Mouse (Mus musculus) heart, embryonic 11.5 days (tissue): ENCODE data around the gene Ntn1. TPM values are rescaled to one million over a fixed set of nuclear protein-coding genes. Genes with fewer than 3 reads are reported as not detected.

Experiments used
- ATAC-seq: fragments of 200-750 bp; cut with Nextera tagmentation; replicated peaks from 2 replicates; pipeline ENCODE4 v1.8.0; 2017; ENCODE audit warnings: moderate library complexity; ENCODE audit not compliant: insufficient number of reproducible peaks, low FRiP score, low TSS enrichment
- H3K27ac ChIP-seq: fragments of 300-500 bp; sonication (generic); 2 replicates; pipeline ENCODE4 v1.5.1; 2014; ENCODE audit warnings: mild to moderate bottlenecking, low read depth, low read length
- H3K27me3 ChIP-seq: fragments of 300-500 bp; sonication (generic); 2 replicates; pipeline ENCODE4 v1.6.1; 2014; ENCODE audit warnings: mild to moderate bottlenecking, low read length, mixed read lengths; ENCODE audit not compliant: control insufficient read depth, insufficient read depth
- H3K36me3 ChIP-seq: fragments of 300-500 bp; sonication (generic); 2 replicates; pipeline ENCODE4 v1.6.1; 2014; ENCODE audit warnings: mild to moderate bottlenecking, low read length, moderate library complexity, mixed read lengths; ENCODE audit not compliant: control insufficient read depth, insufficient read depth
- H3K4me1 ChIP-seq: fragments of 300-500 bp; sonication (generic); 2 replicates; pipeline ENCODE4 v1.6.1; 2014; ENCODE audit warnings: low read length; ENCODE audit not compliant: control insufficient read depth, insufficient read depth
- H3K4me2 ChIP-seq: fragments of 300-500 bp; sonication (generic); 2 replicates; pipeline ENCODE4 v1.6.1; 2014; ENCODE audit warnings: mild to moderate bottlenecking, moderate library complexity
- H3K4me3 ChIP-seq: fragments of 300-500 bp; sonication (generic); 2 replicates; pipeline ENCODE4 v1.5.1; 2014; ENCODE audit warnings: low read depth, low read length
- H3K9ac ChIP-seq: fragments of 300-500 bp; sonication (generic); 2 replicates; pipeline ENCODE4 v1.6.1; 2014; ENCODE audit warnings: mild to moderate bottlenecking, low read depth, low read length, moderate library complexity
- H3K9me3 ChIP-seq: fragments of 300-500 bp; sonication (generic); replicated peaks from 2 replicates; pipeline ENCODE4 v1.6.1; 2016; ENCODE audit warnings: low read length; ENCODE audit not compliant: control insufficient read depth
- WGBS: fragments of 180-500 bp; shearing (Covaris S2); extraction: QIAGEN DNeasy Blood & Tissue Kit; methylation state at CpG from one replicate; pipeline ENCODE4 v1.1.7; 2014; ENCODE audit not compliant: insufficient replicate concordance; 5-methylcytosine and 5-hydroxymethylcytosine counted together
- polyA plus RNA-seq: library from polyadenylated mRNA; unstranded; fragments of >200 nt; fragmentation: Nextera tagmentation; extraction: Ambion mirVana; gene quantifications from 2 replicates; pipeline ENCODE4 v1.2.1, GENCODE M21; 2014

The Ntn1 gene
- polyA plus RNA-seq, 1 experiment from 2014 or later, result 6.8 TPM

- H3K4me1 ChIP-seq, result peaks cover 10% of the 10 kb centered on the region
- no peaks in the 10 kb centered on the region for H3K27me3 ChIP-seq
- WGBS, result 77% methylated on average over 3 of the region's 3 CpGs
- no peak overlapping the region for H3K9ac ChIP-seq
- H3K9me3 ChIP-seq, result no peaks in the 10 kb centered on the region
- no peak overlapping the region for H3K4me3 ChIP-seq
- no peak for ATAC-seq
- H3K36me3 ChIP-seq, result no peaks in the 10 kb centered on the region
- no peak overlapping the region for H3K4me2 ChIP-seq
- H3K27ac ChIP-seq, result no peak overlapping the region
Measured at GRCm38 (mm10) chr11:68354848-68355247, 45.8 kb downstream of the Ntn1 start.

GRCm38 (mm10) chr11:68352236-68352635 lies 48.4 kb downstream of the Ntn1 start:
- WGBS, result 28% methylated on average over 6 of the region's 6 CpGs
- ATAC-seq, result no peak
- no peak overlapping the region for H3K27ac ChIP-seq

GRCm38 (mm10) chr11:68348851-68349250 lies 51.8 kb downstream of the Ntn1 start:
- H3K4me3 ChIP-seq, result no peak overlapping the region
- H3K9ac ChIP-seq, result no peak overlapping the region
- H3K27me3 ChIP-seq, result no peaks in the 10 kb centered on the region
- no peaks in the 10 kb centered on the region for H3K36me3 ChIP-seq
- no peak for ATAC-seq
- no peaks in the 10 kb centered on the region for H3K9me3 ChIP-seq
- 82% methylated on average over 12 of the region's 12 CpGs for whole genome bisulfite sequencing
- H3K27ac ChIP-seq, result no peak overlapping the region
- peaks cover 15% of the 10 kb centered on the region for H3K4me1 ChIP-seq
- H3K4me2 ChIP-seq, result no peak overlapping the region

More at GRCm38 (mm10) chr11:68352236-68352635, 48.4 kb downstream of the Ntn1 start:
- Histone ChIP-seq H3K27me3 (no peaks in the 10 kb centered on the region), H3K9ac (no peak overlapping the region), H3K9me3 (no peaks in the 10 kb centered on the region), H3K4me1 (peaks cover 10% of the 10 kb centered on the region), H3K4me3 (no peak overlapping the region), H3K4me2 (no peak overlapping the region), H3K36me3 (no peaks in the 10 kb centered on the region)

- Histone ChIP-seq H3K4me1 (peaks cover 15% of the 10 kb centered on the region), H3K9ac (no peak overlapping the region), H3K27me3 (no peaks in the 10 kb centered on the region), H3K27ac (no peak overlapping the region), H3K4me3 (no peak overlapping the region), H3K36me3 (no peaks in the 10 kb centered on the region), H3K9me3 (no peaks in the 10 kb centered on the region), H3K4me2 (no peak overlapping the region)
- WGBS, result 37% methylated on average over 6 of the region's 6 CpGs
- ATAC-seq, result no peak
Measured at GRCm38 (mm10) chr11:68348083-68348482, 52.5 kb downstream of the Ntn1 start.

- Histone ChIP-seq H3K27ac (no peak overlapping the region), H3K4me3 (no peak overlapping the region), H3K27me3 (no peaks in the 10 kb centered on the region), H3K4me2 (no peak overlapping the region), H3K4me1 (peaks cover 14% of the 10 kb centered on the region), H3K36me3 (no peaks in the 10 kb centered on the region), H3K9me3 (no peaks in the 10 kb centered on the region), H3K9ac (no peak overlapping the region)
- no peak for ATAC-seq
- WGBS, result 69% methylated on average over 5 of the region's 5 CpGs
Measured at GRCm38 (mm10) chr11:68347508-68347907, 53.1 kb downstream of the Ntn1 start.

GRCm38 (mm10) chr11:68346099-68346498 lies 54.5 kb downstream of the Ntn1 start:
- Histone ChIP-seq H3K9ac (no peak overlapping the region), H3K36me3 (no peaks in the 10 kb centered on the region), H3K4me2 (no peak overlapping the region), H3K27ac (no peak overlapping the region), H3K27me3 (no peaks in the 10 kb centered on the region), H3K9me3 (no peaks in the 10 kb centered on the region), H3K4me1 (0 out of 2 replicates have a peak, but pooled peaks cover 10% of the 10 kb centered on the region), H3K4me3 (no peak overlapping the region)
- 76% methylated on average over 5 of the region's 5 CpGs for WGBS
- ATAC-seq, result no peak

- Histone ChIP-seq H3K4me3 (no peak overlapping the region), H3K36me3 (no peaks in the 10 kb centered on the region), H3K27me3 (no peaks in the 10 kb centered on the region), H3K4me1 (0 out of 2 replicates have a peak, but pooled peaks cover 10% of the 10 kb centered on the region), H3K9ac (no peak overlapping the region), H3K9me3 (no peaks in the 10 kb centered on the region), H3K27ac (no peak overlapping the region), H3K4me2 (no peak overlapping the region)
- ATAC-seq, result no peak
- WGBS, result 45% methylated on average over 9 of the region's 9 CpGs
Measured at GRCm38 (mm10) chr11:68344221-68344620, 56.4 kb downstream of the Ntn1 start.

GRCm38 (mm10) chr11:68342761-68343160 lies 57.9 kb downstream of the Ntn1 start:
- Histone ChIP-seq H3K36me3 (no peaks in the 10 kb centered on the region), H3K9me3 (no peaks in the 10 kb centered on the region), H3K27ac (no peak overlapping the region), H3K4me1 (0 out of 2 replicates have a peak, but pooled peaks cover 10% of the 10 kb centered on the region), H3K4me2 (no peak overlapping the region), H3K4me3 (no peak overlapping the region), H3K9ac (no peak overlapping the region), H3K27me3 (no peaks in the 10 kb centered on the region)
- 82% methylated on average over 5 of the region's 5 CpGs for WGBS
- ATAC-seq, result no peak

GRCm38 (mm10) chr11:68342003-68342400 lies 58.6 kb downstream of the Ntn1 start:
- H3K9me3 ChIP-seq, result no peaks in the 10 kb centered on the region
- H3K27me3 ChIP-seq, result no peaks in the 10 kb centered on the region
- H3K27ac ChIP-seq, result no peak overlapping the region
- no peak overlapping the region for H3K4me3 ChIP-seq
- H3K36me3 ChIP-seq, result no peaks in the 10 kb centered on the region
- WGBS, result 75% methylated on average over 5 of the region's 5 CpGs
- 0 out of 2 replicates have a peak, but pooled peaks cover 10% of the 10 kb centered on the region for H3K4me1 ChIP-seq
- no peak overlapping the region for H3K4me2 ChIP-seq
- ATAC-seq, result no peak
- no peak overlapping the region for H3K9ac ChIP-seq
